Mouse (Mus musculus) myocyte (in vitro differentiated cells): ENCODE results near the gene Slc17a5. TPM values are rescaled to one million over a fixed set of nuclear protein-coding genes. Genes with fewer than 3 reads are reported as not detected.

Experiments
- H3K27me3 ChIP-seq: one replicate; pipeline ENCODE4 v1.6.1; 2011; ENCODE audit not compliant: control insufficient read depth, insufficient read depth, insufficient read length
- H3K36me3 ChIP-seq: one replicate; pipeline ENCODE4 v1.6.1; 2011; ENCODE audit not compliant: control insufficient read depth, insufficient read depth
- H3K4me2 ChIP-seq: one replicate; pipeline ENCODE4 v1.6.1; 2011; ENCODE audit warnings: low read depth, control low read depth
- H3K4me3 ChIP-seq: one replicate; pipeline ENCODE4 v1.5.1; 2011; ENCODE audit warnings: mild to moderate bottlenecking, control low read depth, moderate library complexity
- H3K79me2 ChIP-seq: one replicate; pipeline ENCODE4 v1.6.1; 2011; ENCODE audit not compliant: control insufficient read depth, insufficient read depth
- H3ac ChIP-seq: one replicate; pipeline ENCODE4 v1.6.1; 2011; ENCODE audit not compliant: control insufficient read depth, insufficient read length
- CEBPB ChIP-seq: IDR thresholded peaks from 2 replicates; pipeline ENCODE4 v1.6.1; 2011; ENCODE audit warnings: mild to moderate bottlenecking, moderate library complexity; ENCODE audit not compliant: poor library complexity, insufficient read depth, severe bottlenecking
- E2F4 ChIP-seq: IDR thresholded peaks from one replicate; pipeline ENCODE4 v1.6.1; 2011; ENCODE audit warnings: mild to moderate bottlenecking, control low read depth, moderate library complexity; ENCODE audit not compliant: insufficient read depth
- MAX ChIP-seq: IDR thresholded peaks from one replicate; pipeline ENCODE4 v1.6.1; 2011; ENCODE audit warnings: low read depth, mild to moderate bottlenecking, control low read depth
- MYOD1 ChIP-seq, 3 experiments: IDR thresholded peaks; one replicate each; pipeline ENCODE4 v1.6.1; 2011; ENCODE audit warnings: control low read depth in 2 of 3, low read depth in 2 of 3, mild to moderate bottlenecking in 2 of 3, moderate library complexity in 1 of 3; ENCODE audit not compliant: insufficient read length in 2 of 3, control insufficient read depth in 1 of 3
- MYOG ChIP-seq, 3 experiments: IDR thresholded peaks; one replicate each; pipeline ENCODE4 v1.6.1; 2011; ENCODE audit warnings: control low read depth in 2 of 3, low read depth in 2 of 3, mild to moderate bottlenecking in 2 of 3; ENCODE audit not compliant: insufficient read length in 2 of 3, control insufficient read depth in 1 of 3, insufficient read depth in 1 of 3
- POLR2A ChIP-seq: IDR thresholded peaks from one replicate; pipeline ENCODE4 v1.6.1; 2011; ENCODE audit warnings: low read depth, mild to moderate bottlenecking, control low read depth, moderate library complexity; ENCODE audit not compliant: insufficient read length
- POLR2AphosphoS2 ChIP-seq: IDR thresholded peaks from one replicate; pipeline ENCODE4 v1.6.1; 2011; ENCODE audit warnings: low read depth, control low read depth; ENCODE audit not compliant: insufficient read length
- REST ChIP-seq: IDR thresholded peaks from one replicate; pipeline ENCODE4 v1.6.1; 2011; ENCODE audit warnings: mild to moderate bottlenecking, control low read depth, moderate library complexity; ENCODE audit not compliant: insufficient read depth, insufficient read length
- SRF ChIP-seq: IDR thresholded peaks from one replicate; pipeline ENCODE4 v1.6.1; 2011; ENCODE audit warnings: low read depth; ENCODE audit not compliant: control insufficient read depth, insufficient read length
- TCF12 ChIP-seq: IDR thresholded peaks from one replicate; pipeline ENCODE4 v1.6.1; 2011; ENCODE audit warnings: mild to moderate bottlenecking, control low read depth; ENCODE audit not compliant: poor library complexity, insufficient read depth, severe bottlenecking
- TCF3 ChIP-seq: IDR thresholded peaks from one replicate; pipeline ENCODE4 v1.6.1; 2011; ENCODE audit warnings: low read depth, control low read depth; ENCODE audit not compliant: insufficient read length
- USF1 ChIP-seq: IDR thresholded peaks from one replicate; pipeline ENCODE4 v1.6.1; 2011; ENCODE audit warnings: low read depth, mild to moderate bottlenecking, control low read depth, moderate library complexity
- polyA plus RNA-seq: library from polyadenylated mRNA; unstranded; fragments of >200 nt; fragmentation: generic; extraction: Trizol; gene quantifications from one replicate; pipeline ENCODE4 v1.2.1, GENCODE M21; 2012; ENCODE audit warnings: missing spikeins

Gene Slc17a5
- polyA plus RNA-seq, 1 experiment = 4.7 TPM

DNA sequence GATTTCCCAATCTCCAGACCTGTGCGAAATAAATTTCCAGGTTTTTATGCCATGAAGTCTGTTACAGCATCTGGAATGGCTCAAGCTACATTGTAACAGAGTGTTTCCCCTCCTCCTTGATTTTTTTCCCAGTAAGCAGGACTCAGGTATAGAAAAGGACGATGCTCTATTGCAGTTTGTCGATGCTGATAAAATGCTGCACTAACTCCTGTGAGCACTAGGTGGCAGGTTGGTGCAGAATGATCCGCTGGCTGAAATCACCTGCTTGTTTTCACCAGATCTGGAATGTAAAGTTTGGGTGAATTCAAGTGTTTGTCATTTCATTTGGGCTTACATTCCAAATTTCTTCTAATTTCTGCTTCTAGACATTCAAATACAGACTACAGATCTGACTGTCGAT is 9.0 kb upstream of the Slc17a5 start:
- Histone ChIP-seq H3K4me2 (no peak overlapping the region), H3ac (no peak overlapping the region), H3K36me3 (no peaks in the 10 kb centered on the region), H3K27me3 (no peaks in the 10 kb centered on the region), H3K79me2 (no peaks in the 10 kb centered on the region), H3K4me3 (no peak overlapping the region)
- TF ChIP-seq MAX (no peak), TCF3 (no peak), CEBPB (no peak), POLR2AphosphoS2 (no peak), USF1 (no peak)

DNA sequence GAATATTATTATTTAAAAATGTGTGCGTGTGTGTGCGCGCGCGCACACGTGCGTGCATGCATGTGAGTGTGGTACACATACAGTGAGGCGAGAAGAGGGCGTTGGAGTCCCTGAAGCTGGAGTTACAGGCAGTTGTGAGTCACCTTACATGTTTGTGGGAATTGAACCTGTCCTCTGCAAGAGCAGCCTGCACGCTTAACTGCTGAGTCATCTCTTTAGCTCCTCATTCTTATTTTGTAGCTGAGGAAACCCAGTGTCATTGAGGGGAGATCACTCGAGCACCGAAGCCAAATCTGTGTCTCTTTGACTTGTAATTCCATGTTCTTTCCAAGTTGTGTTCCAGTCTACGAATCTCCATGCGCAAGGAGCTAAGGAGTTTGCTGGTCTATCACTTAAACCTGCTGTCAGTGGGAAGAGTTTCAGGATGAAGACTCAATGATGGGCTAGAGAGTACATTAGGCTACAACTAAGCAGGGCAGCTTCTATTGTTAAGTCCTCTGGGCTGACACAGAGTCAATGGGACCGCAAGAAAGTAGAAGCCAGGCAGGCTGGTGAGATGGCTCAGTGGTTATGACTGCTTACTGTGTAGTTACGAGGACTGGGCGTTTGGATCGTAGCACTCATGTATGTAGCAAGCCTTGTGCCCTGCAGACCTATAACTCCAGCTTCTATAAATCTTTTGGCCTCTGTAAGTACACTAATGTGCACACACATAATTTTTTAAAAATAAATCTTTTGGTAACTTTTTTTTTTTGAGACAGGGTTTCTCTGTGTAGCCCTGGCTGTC is 8.1 kb upstream of the Slc17a5 start:
- no peaks in the 10 kb centered on the region for H3K27me3 ChIP-seq
- no peaks in the 10 kb centered on the region for H3K79me2 ChIP-seq
- no peak for TF ChIP-seq TCF3
- no peak for TF ChIP-seq REST
- no peak for TF ChIP-seq CEBPB
- TF ChIP-seq POLR2A = no peak
- no peak for TF ChIP-seq TCF12
- no peak for TF ChIP-seq MAX
- no peak for TF ChIP-seq MYOG (IDR thresholded peaks at IDR 0.05; ENCODE audit: control insufficient read depth in 1 of 3, insufficient read depth in 1 of 3, insufficient read length in 2 of 3, low read depth in 2 of 3)
- no peak for TF ChIP-seq SRF
- no peak for TF ChIP-seq USF1
- no peak for TF ChIP-seq MYOD1 (IDR thresholded peaks at IDR 0.05; ENCODE audit: control insufficient read depth in 1 of 3, insufficient read length in 2 of 3, low read depth in 2 of 3)
- no peak for TF ChIP-seq E2F4
- TF ChIP-seq POLR2AphosphoS2 = no peak
- no peak overlapping the region for H3K4me2 ChIP-seq
- no peak overlapping the region for H3K4me3 ChIP-seq
- no peaks in the 10 kb centered on the region for H3K36me3 ChIP-seq
- H3ac ChIP-seq = no peak overlapping the region

DNA sequence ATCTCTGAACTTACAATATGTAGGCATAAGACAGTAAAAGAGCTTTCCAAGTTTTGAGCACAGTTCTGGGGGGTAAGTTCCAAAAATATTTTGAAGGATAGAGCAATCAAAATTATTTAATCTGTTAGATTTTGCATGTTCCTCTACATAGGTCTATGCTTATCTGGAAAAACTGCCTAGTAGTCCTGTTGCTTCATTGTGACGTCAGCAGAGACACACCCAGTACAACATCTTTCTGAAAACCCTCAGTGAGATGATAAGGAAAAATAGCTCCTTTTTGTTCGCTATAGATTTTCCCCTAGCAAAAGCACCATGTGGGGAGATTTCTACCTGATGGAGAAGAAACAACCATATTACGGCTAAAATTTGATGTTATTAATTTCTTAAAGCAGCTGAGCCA is 7.4 kb upstream of the Slc17a5 start:
- H3K4me2 ChIP-seq = no peak overlapping the region
- no peak overlapping the region for H3K4me3 ChIP-seq
- no peak overlapping the region for H3ac ChIP-seq
- H3K36me3 ChIP-seq = no peaks in the 10 kb centered on the region
- H3K79me2 ChIP-seq = no peaks in the 10 kb centered on the region
- TF ChIP-seq POLR2A (no peak), TCF3 (no peak), MYOD1 (IDR thresholded peaks at IDR 0.05; ENCODE audit: control insufficient read depth in 1 of 3, insufficient read length in 2 of 3, low read depth in 2 of 3) (no peak), USF1 (no peak), POLR2AphosphoS2 (no peak)
- H3K27me3 ChIP-seq = no peaks in the 10 kb centered on the region

DNA sequence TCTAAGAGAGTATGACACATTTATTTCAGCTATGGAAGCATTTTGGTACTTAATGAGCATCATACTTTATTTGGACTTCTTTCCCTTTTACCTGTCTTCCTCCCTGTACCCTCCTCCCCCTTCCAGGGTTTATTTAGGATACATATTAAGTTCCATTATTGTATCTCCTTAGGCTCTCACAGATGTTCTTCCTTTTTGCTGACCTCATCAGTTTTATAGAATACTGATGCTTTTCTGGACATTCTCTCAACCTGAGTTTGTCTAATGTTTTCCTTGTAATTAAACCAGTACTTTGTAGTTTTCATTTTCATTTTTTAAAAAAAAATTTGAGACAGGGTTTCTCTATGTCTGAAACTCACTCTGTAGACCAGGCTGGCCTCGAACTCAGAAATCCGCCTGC is 2.6 kb upstream of the Slc17a5 start:
- Histone ChIP-seq H3ac (no peak overlapping the region), H3K36me3 (no peaks in the 10 kb centered on the region), H3K4me2 (no peak overlapping the region), H3K27me3 (no peaks in the 10 kb centered on the region), H3K79me2 (no peaks in the 10 kb centered on the region), H3K4me3 (no peak overlapping the region)
- no peak for TF ChIP-seq POLR2AphosphoS2
- TF ChIP-seq MYOD1 (IDR thresholded peaks at IDR 0.05; ENCODE audit: control insufficient read depth in 1 of 3, insufficient read length in 2 of 3, low read depth in 2 of 3) = no peak
- TF ChIP-seq CEBPB = no peak
- no peak for TF ChIP-seq MAX
- TF ChIP-seq USF1 = no peak
- TF ChIP-seq SRF = no peak
- TF ChIP-seq E2F4 = no peak
- TF ChIP-seq POLR2A = no peak
- no peak for TF ChIP-seq REST

DNA sequence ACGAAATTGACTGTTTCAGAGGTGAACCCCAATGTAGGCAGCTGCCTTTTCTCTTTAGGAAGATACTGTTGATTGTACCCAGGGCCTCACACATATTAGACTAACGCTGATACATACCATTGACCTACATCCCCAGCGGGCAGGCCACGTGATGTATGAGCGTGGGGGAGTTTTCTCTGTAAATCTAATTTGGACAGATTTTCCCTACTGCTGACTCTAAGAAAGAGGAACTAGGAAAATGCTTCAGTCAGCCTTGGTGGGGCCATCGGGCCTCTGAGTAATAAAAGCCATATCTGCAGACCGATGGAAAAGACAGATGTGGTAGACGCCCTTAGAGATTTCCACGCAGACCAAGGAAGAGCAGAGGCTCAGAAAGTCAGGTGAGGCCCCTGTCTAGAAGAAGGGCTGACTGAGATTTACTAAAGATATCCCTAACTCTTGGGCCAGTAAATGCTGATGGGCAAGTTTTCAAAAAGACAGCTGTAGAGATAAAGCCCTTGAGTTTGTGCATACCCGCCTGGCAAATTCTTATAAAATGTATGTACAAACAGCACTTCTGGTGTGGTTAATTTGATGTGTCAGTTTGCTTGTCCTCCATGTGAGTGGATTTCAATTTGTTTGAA is 681 bp upstream of the Slc17a5 start:
- Histone ChIP-seq H3K27me3 (no peaks in the 10 kb centered on the region), H3ac (peak overlapping the region; percentile 58), H3K4me3 (peak overlapping the region; percentile 38), H3K36me3 (no peaks in the 10 kb centered on the region), H3K4me2 (peak overlapping the region; percentile 86), H3K79me2 (no peaks in the 10 kb centered on the region)
- TF ChIP-seq CEBPB = no peak
- no peak for TF ChIP-seq MYOG (IDR thresholded peaks at IDR 0.05; ENCODE audit: control insufficient read depth in 1 of 3, insufficient read depth in 1 of 3, insufficient read length in 2 of 3, low read depth in 2 of 3)
- TF ChIP-seq TCF12 = no peak
- no peak for TF ChIP-seq MYOD1 (IDR thresholded peaks at IDR 0.05; ENCODE audit: control insufficient read depth in 1 of 3, insufficient read length in 2 of 3, low read depth in 2 of 3)
- no peak for TF ChIP-seq POLR2AphosphoS2
- TF ChIP-seq POLR2A = no peak
- no peak for TF ChIP-seq USF1
- no peak for TF ChIP-seq REST
- TF ChIP-seq E2F4 = no peak
- no peak for TF ChIP-seq SRF
- no peak for TF ChIP-seq MAX
- TF ChIP-seq TCF3 = no peak
